In the genomic region with DNA sequence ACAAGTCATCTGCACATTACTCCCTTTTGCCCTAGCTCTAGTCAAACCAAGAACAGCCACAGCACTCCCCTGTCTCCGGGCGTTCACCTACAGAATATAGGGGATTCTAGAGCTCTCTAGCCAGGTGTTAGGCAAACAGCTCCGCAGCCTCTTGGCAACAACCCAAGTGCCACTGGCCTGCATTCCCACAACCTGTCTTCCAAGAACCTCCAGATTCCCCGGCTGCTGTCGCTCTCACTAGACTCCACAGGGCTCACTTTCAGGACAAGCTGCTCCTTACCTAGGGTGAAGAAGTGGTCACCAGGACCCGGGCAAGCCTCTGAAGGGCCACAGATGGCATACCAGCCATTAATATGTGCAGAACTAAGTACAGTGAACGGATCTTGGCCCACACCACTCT, we compare ENCODE assay signal across 15 mouse cellular contexts. TPM values are rescaled to one million over a fixed set of nuclear protein-coding genes. Genes with fewer than 3 reads are reported as not detected.
DNase-seq lines count a peak whose midpoint lies in the region; ATAC-seq and TF ChIP-seq lines count a peak whose summit lies in the region.
"Had no signal": no experiment of that assay in that cellular context is flagged by ENCODE, and none has a peak within 500 bp of the region (broad histone marks: within the 10 kb centered on the region; RNA-seq: fewer than 3 reads in every experiment).

No protein-coding gene starts in this region.

- WGBS in liver, adult 2 months, result 43% methylated on average over 7 of the region's 7 CpGs
- 52% methylated on average over 7 of the region's 7 CpGs for WGBS in lung, postnatal 0 days

- TF ChIP-seq POLR2A in liver, adult 2 months (IDR thresholded peaks at IDR 0.05; ENCODE audit: extremely low read depth, insufficient read depth, low read length), result no peak

- no peak overlapping the region for H3K4me3 ChIP-seq in gastrocnemius, adult 2 months
- H3K4me3 ChIP-seq in liver, adult 2 months (ENCODE audit: insufficient read depth, low read depth, low read length), result no peak overlapping the region
- no peak overlapping the region for H3K4me3 ChIP-seq in lung, postnatal 0 days (ENCODE audit: low read depth, low read length)
- H3K4me3 ChIP-seq: embryonic facial prominence, embryonic 12.5 days; forebrain, embryonic 15.5 days; heart, embryonic 12.5 days; hindbrain, embryonic 15.5 days had no signal

- H3K79me2 ChIP-seq in liver, adult 2 months (ENCODE audit: control insufficient read depth, insufficient read depth, low read length), result peaks cover 24% of the 10 kb centered on the region; the same call in 1 of the 2 replicates

- no peak for ATAC-seq in lung, postnatal 0 days
- no peak for ATAC-seq in megakaryocyte-erythroid progenitor cell, adult 5-6 weeks (replicated peaks; ENCODE audit: low FRiP score, low TSS enrichment, poor library complexity, severe bottlenecking)
- ATAC-seq: forebrain, embryonic 15.5 days had no signal

- no peaks in the 10 kb centered on the region for H3K36me3 ChIP-seq in liver, adult 2 months (ENCODE audit: control insufficient read depth, insufficient read depth, low read length)
- no peaks in the 10 kb centered on the region for H3K36me3 ChIP-seq in lung, postnatal 0 days (ENCODE audit: insufficient read depth, low read length)
- H3K36me3 ChIP-seq: embryonic facial prominence, embryonic 12.5 days; forebrain, embryonic 15.5 days; heart, embryonic 12.5 days; hindbrain, embryonic 15.5 days had no signal

- H3K4me2 ChIP-seq in lung, postnatal 0 days (replicated peaks; ENCODE audit: low read depth, low read length), result no peak overlapping the region
- H3K4me2 ChIP-seq: embryonic facial prominence, embryonic 12.5 days; forebrain, embryonic 15.5 days; heart, embryonic 12.5 days; hindbrain, embryonic 15.5 days had no signal

- H3K9me3 ChIP-seq in lung, postnatal 0 days (ENCODE audit: low read length), result no peaks in the 10 kb centered on the region
- H3K9me3 ChIP-seq: embryonic facial prominence, embryonic 12.5 days; forebrain, embryonic 15.5 days; heart, embryonic 12.5 days; hindbrain, embryonic 15.5 days had no signal

- TF ChIP-seq CTCF in gastrocnemius, adult 2 months (IDR thresholded peaks at IDR 0.05), result no peak
- no peak for TF ChIP-seq CTCF in liver, adult 2 months (IDR thresholded peaks at IDR 0.05; ENCODE audit: low read depth, low read length)
- no peak for TF ChIP-seq CTCF in lung, postnatal 0 days (IDR thresholded peaks at IDR 0.05)

- no peak for TF ChIP-seq EP300 in lung, postnatal 0 days (IDR thresholded peaks at IDR 0.05)

- H3K27me3 ChIP-seq in liver, adult 2 months (ENCODE audit: control insufficient read depth, insufficient read depth, low read length), result no peaks in the 10 kb centered on the region
- no peaks in the 10 kb centered on the region for H3K27me3 ChIP-seq in lung, postnatal 0 days (replicated peaks; ENCODE audit: insufficient read depth, low read length)
- H3K27me3 ChIP-seq: embryonic facial prominence, embryonic 12.5 days; forebrain, embryonic 15.5 days; heart, embryonic 12.5 days; hindbrain, embryonic 15.5 days had no signal

- 0 out of 2 replicates have a peak, but pooled peaks cover 4% of the 10 kb centered on the region for H3K4me1 ChIP-seq in liver, adult 2 months (ENCODE audit: control insufficient read depth, insufficient read depth, low read length)
- H3K4me1 ChIP-seq in lung, postnatal 0 days (ENCODE audit: insufficient read depth, low read depth, low read length), result 0 out of 2 replicates have a peak, but pooled peaks cover 4% of the 10 kb centered on the region

- no peak overlapping the region for H3K9ac ChIP-seq in liver, adult 2 months (ENCODE audit: low read depth, low read length)
- no peak overlapping the region for H3K9ac ChIP-seq in lung, postnatal 0 days (replicated peaks; ENCODE audit: low read depth)
- H3K9ac ChIP-seq: embryonic facial prominence, embryonic 12.5 days; forebrain, embryonic 15.5 days; heart, embryonic 12.5 days; hindbrain, embryonic 15.5 days had no signal

- intact Hi-C loops in gastrocnemius, adult 2 months (cut with DNase I), result no loop called here

- peak; percentile 31 for DNase-seq in gastrocnemius, adult 2 months
- no peak for DNase-seq in gastrocnemius, adult 18-20 months (ENCODE audit: low spot score)
- peak; percentile 42 for DNase-seq in liver, adult 2 months (ENCODE audit: extremely low read depth, low read depth, low spot score)
- no peak for DNase-seq in liver
- peak; percentile 21 for DNase-seq in lung, postnatal 36 days
- no peak for DNase-seq in lung, postnatal 0 days (ENCODE audit: low spot score)
- DNase-seq: adrenal gland, adult 2 months; adrenal gland, postnatal 25 days; cerebellum, adult 18-20 months; gastrocnemius, postnatal 14 days had no signal

- H3K27ac ChIP-seq in gastrocnemius, adult 2 months, result no peak overlapping the region
- H3K27ac ChIP-seq in liver, adult 2 months (replicated peaks; ENCODE audit: insufficient read depth, low read depth, low read length), result no peak overlapping the region
- no peak overlapping the region for H3K27ac ChIP-seq in lung, postnatal 0 days (ENCODE audit: low read length)
- H3K27ac ChIP-seq: embryonic facial prominence, embryonic 12.5 days; forebrain, embryonic 15.5 days; hindbrain, embryonic 15.5 days had no signal

RNA-seq across cellular contexts. Expression of a gene that starts 17.3 kb away (rescaled TPM):
- 1 to 10 TPM; 8.4 to 9.5 TPM for total RNA-seq in gastrocnemius, adult 2 months (2021)
- 1 to 10 TPM; 7.9 to 8.1 TPM for total RNA-seq in gastrocnemius, adult 18-20 months (2021)
- total RNA-seq in liver, adult 2 months (2014; rRNA removed), result 2.5 and 5.7 TPM in 2 replicates
- 3.9 and 5.1 TPM in 2 replicates for polyA plus RNA-seq in liver, adult 2 months (2012; rRNA removed)
- 1.3 and 1.6 TPM in 2 replicates for polyA plus RNA-seq in lung, postnatal 0 days (2015; fragmentation: Nextera tagmentation; extraction: Ambion mirVana)
- total RNA-seq in megakaryocyte-erythroid progenitor cell, adult 5-6 weeks (2014; fragmentation: Nextera tagmentation), result 10.3 and 10.4 TPM in 2 replicates
- 5.7 and 7.1 TPM in 2 replicates for total RNA-seq in megakaryocyte-erythroid progenitor cell, adult 5-6 weeks (2017)

Comparison
In these comparisons a context has a peak if more than half of its experiments do, and no peak if none do; other contexts are left out.
1. DNase-seq: peak in gastrocnemius, adult 2 months (single experiment), liver, adult 2 months (single experiment) and lung, postnatal 36 days (single experiment); none in gastrocnemius, adult 18-20 months (single experiment), liver (single experiment) and lung, postnatal 0 days (single experiment).